Mouse (Mus musculus): Measurements from ENCODE around the gene Hcn4. TPM values are rescaled to one million over a fixed set of nuclear protein-coding genes. Genes with fewer than 3 reads are reported as not detected.

Hcn4 gene
- polyA plus RNA-seq, 1 experiment from 2014 or later: 2.6 TPM

DNA sequence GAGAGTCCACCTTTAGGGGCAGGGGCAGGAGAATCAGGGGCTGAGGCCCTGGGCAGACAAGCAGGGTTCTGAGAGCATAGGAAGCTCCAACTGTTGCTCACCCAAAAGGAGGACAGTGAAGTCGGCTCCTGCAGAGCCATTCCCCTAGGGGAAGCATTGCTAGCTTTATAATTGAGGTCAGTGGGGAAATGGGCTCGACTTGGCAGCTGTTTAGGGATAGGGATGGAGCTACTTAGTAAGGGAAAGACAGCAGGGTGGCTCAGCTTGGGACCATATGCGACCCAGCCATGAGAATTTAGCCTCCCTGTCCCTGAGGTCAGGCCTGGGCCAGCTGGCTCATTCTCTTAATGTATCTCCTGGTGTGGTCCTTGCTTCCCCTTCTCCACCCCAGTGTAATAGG, 31.7 kb downstream of the Hcn4 start:
- Histone ChIP-seq H3K9ac (replicated peaks) (no peak overlapping the region), H3K27me3 (no peaks in the 10 kb centered on the region), H3K4me2 (replicated peaks) (no peak overlapping the region), H3K36me3 (peaks cover 6% of the 10 kb centered on the region; the same call in 1 of the 2 replicates), H3K9me3 (no peaks in the 10 kb centered on the region), H3K4me3 (no peak overlapping the region), H3K27ac (replicated peaks) (no peak overlapping the region), H3K4me1 (peaks cover 3% of the 10 kb centered on the region; the same call in 1 of the 2 replicates)
- ATAC-seq (replicated peaks): no peak
- 61% methylated on average over 3 of the region's 3 CpGs for WGBS

DNA sequence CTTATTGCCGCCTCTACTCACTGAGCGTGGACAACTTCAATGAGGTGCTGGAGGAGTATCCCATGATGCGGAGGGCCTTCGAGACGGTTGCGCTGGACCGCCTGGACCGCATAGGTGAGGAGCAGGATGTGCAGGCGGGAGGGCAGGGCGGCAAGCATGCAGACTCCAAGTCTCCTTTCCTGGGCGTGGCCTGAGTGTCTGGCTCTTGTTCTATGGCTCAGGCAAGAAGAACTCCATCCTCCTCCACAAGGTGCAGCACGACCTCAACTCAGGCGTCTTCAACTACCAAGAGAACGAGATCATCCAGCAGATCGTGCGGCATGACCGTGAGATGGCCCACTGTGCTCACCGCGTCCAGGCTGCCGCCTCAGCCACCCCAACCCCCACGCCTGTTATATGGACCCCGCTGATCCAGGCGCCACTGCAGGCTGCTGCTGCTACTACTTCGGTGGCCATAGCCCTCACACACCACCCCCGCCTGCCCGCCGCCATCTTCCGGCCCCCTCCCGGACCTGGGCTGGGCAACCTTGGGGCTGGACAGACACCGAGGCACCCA, 35.9 kb downstream of the Hcn4 start:
- no peak overlapping the region for H3K9ac ChIP-seq (replicated peaks)

DNA sequence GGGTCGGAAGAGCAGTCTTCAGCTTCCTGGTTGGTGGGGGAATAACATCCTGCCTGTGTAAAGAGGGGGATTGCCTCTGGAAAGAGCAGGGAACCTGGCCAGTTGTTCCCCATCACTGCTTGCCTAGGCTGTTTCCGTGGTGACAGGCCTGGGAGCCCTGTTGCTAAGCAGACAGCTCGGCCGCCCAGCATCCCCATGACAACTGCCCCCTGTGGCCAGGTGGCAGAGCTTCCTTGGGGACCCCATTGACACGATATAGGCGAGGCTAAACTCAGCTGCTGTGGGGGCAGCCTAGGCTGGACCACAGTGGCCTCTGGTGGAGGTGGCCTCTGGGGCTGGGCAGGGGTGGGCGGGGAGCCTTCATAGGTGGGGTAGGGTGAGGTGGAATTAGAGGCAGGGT, 40.6 kb downstream of the Hcn4 start:
- Histone ChIP-seq H3K27me3 (no peaks in the 10 kb centered on the region), H3K9ac (replicated peaks) (no peak overlapping the region), H3K4me1 (peaks cover 6% of the 10 kb centered on the region), H3K9me3 (no peaks in the 10 kb centered on the region), H3K36me3 (peaks cover 1% of the 10 kb centered on the region; the same call in 1 of the 2 replicates), H3K4me2 (replicated peaks) (no peak overlapping the region), H3K4me3 (no peak overlapping the region), H3K27ac (replicated peaks) (no peak overlapping the region)
- 0 out of 2 replicates have a peak, but pooled peaks have one; percentile 23 for ATAC-seq (replicated peaks)
- WGBS: 19% methylated on average over 7 of the region's 7 CpGs

More for the DNA sequence above, 35.9 kb downstream of the Hcn4 start:
- Histone ChIP-seq H3K9me3 (no peaks in the 10 kb centered on the region), H3K27me3 (no peaks in the 10 kb centered on the region), H3K4me2 (replicated peaks) (peak overlapping the region; percentile 22; the same call in 1 of the 2 replicates), H3K4me1 (peaks cover 6% of the 10 kb centered on the region), H3K27ac (replicated peaks) (no peak overlapping the region), H3K36me3 (peaks cover 6% of the 10 kb centered on the region; the same call in 1 of the 2 replicates), H3K4me3 (no peak overlapping the region)
- ATAC-seq (replicated peaks): no peak
- 38% methylated on average over 30 of the region's 30 CpGs for WGBS

DNA sequence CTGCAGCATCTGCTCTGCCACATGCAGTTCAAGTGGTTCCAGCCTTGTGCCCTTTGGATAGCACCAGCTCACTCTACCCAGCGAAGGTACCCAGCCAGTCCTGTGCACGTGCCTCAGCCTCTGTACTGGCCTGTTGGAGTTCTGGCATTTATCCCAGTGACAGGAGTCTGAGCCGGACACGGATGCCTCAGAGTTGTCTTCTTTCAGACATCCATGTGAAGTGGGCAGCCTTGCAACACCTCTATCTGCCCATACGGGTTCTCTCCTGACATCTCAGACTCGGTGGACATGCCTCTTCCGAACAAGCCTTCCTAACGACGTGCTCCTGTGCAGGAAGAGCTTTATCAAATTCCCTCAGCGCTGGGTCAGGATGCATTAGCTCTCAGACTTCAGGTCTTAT, 47.9 kb downstream of the Hcn4 start:
- WGBS: 82% methylated on average over 10 of the region's 10 CpGs
- Histone ChIP-seq H3K27me3 (no peaks in the 10 kb centered on the region), H3K4me1 (no peaks in the 10 kb centered on the region), H3K9ac (replicated peaks) (no peak overlapping the region), H3K4me2 (replicated peaks) (no peak overlapping the region), H3K9me3 (no peaks in the 10 kb centered on the region), H3K36me3 (peaks cover 11% of the 10 kb centered on the region), H3K4me3 (no peak overlapping the region), H3K27ac (replicated peaks) (no peak overlapping the region)
- no peak for ATAC-seq (replicated peaks)

DNA sequence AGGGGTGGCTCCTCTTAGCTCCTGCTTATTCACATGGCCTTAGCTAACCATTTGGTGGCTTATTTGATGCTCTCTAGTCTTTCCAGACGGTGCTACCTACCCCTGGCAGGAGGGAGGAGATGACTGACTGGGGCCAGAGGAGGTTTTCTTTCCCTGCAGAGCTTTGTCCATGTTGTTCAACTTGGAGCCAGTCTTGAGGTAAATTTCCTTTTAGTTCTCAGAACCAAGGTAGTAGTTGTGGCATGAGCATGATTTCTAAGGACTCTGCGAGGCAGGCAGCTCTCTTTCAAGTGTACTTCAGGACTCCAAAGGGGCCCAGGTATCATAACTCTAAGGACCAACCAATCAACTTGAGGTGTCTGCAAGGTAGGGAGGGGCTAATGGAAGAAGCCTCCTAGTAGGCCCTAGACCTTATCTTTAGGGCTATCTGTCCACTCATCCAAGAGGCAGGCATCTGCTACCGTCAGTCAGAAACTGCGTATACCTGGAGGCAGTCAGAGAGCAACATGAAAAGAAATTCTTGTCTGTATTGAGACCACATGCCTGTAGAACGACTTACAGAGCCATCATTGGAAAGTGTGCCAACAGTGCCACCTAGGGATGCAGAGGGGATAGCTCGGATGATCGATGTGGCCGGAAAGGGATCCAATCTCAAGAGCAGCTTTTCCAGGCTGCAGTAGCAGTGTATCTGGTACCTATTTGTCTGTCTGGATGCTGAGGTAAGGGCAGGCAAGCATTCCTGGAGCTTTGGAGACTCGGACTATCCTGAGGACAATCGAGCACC, 50.5 kb downstream of the Hcn4 start:
- H3K4me1 ChIP-seq: no peaks in the 10 kb centered on the region
- no peak overlapping the region for H3K9ac ChIP-seq (replicated peaks)
- peaks cover 33% of the 10 kb centered on the region for H3K36me3 ChIP-seq
- no peak overlapping the region for H3K27ac ChIP-seq (replicated peaks)
- no peak; the same call in 1 of the 2 replicates for ATAC-seq (replicated peaks)
- no peaks in the 10 kb centered on the region for H3K9me3 ChIP-seq
- no peaks in the 10 kb centered on the region for H3K27me3 ChIP-seq
- no peak overlapping the region for H3K4me3 ChIP-seq
- no peak overlapping the region for H3K4me2 ChIP-seq (replicated peaks)
- WGBS: 52% methylated on average over 10 of the region's 10 CpGs

DNA sequence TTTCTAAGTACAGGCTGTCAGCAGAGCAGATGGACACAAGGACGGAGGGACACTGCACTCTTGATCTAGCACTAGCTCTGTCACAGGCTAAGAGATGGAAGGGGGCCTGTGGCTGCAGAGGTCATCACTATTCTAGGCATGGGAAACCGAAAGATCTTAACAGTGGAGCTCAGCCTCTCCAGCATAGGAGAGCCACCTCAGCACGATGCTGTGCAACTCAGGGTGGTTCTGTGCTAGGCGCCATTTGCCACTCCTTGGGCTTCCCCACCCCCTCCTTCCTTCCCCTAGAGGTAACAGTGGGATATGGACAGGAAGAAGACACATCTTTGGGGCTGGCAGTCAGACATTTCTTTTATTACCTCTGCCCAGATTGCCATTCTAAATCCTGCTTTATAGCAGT, 51.1 kb downstream of the Hcn4 start:
- Histone ChIP-seq H3K4me1 (no peaks in the 10 kb centered on the region), H3K27ac (replicated peaks) (no peak overlapping the region), H3K27me3 (no peaks in the 10 kb centered on the region), H3K9me3 (no peaks in the 10 kb centered on the region), H3K36me3 (peaks cover 36% of the 10 kb centered on the region), H3K4me2 (replicated peaks) (no peak overlapping the region), H3K9ac (replicated peaks) (no peak overlapping the region), H3K4me3 (no peak overlapping the region)
- no peak for ATAC-seq (replicated peaks)
- WGBS: 86% methylated on average over 4 of the region's 4 CpGs

- WGBS: 95% methylated on average over 6 of the region's 6 CpGs
These were observed 52.2 kb downstream of the Hcn4 start for GRCm38 (mm10) chr9:58875439-58875838.

GRCm38 (mm10) chr9:58876946-58877625, 53.9 kb downstream of the Hcn4 start:
- Histone ChIP-seq H3K27me3 (no peaks in the 10 kb centered on the region), H3K27ac (replicated peaks) (no peak overlapping the region), H3K9me3 (no peaks in the 10 kb centered on the region), H3K36me3 (peaks cover 54% of the 10 kb centered on the region), H3K4me1 (no peaks in the 10 kb centered on the region), H3K4me3 (no peak overlapping the region), H3K9ac (replicated peaks) (no peak overlapping the region), H3K4me2 (replicated peaks) (no peak overlapping the region)
- ATAC-seq (replicated peaks): no peak
- WGBS: 95% methylated on average over 6 of the region's 6 CpGs

More at GRCm38 (mm10) chr9:58875439-58875838, 52.2 kb downstream of the Hcn4 start:
- Histone ChIP-seq H3K4me1 (no peaks in the 10 kb centered on the region), H3K9me3 (no peaks in the 10 kb centered on the region), H3K27me3 (no peaks in the 10 kb centered on the region), H3K9ac (replicated peaks) (no peak overlapping the region), H3K4me2 (replicated peaks) (no peak overlapping the region), H3K4me3 (no peak overlapping the region), H3K36me3 (peaks cover 45% of the 10 kb centered on the region), H3K27ac (replicated peaks) (no peak overlapping the region)
- ATAC-seq (replicated peaks): no peak

DNA sequence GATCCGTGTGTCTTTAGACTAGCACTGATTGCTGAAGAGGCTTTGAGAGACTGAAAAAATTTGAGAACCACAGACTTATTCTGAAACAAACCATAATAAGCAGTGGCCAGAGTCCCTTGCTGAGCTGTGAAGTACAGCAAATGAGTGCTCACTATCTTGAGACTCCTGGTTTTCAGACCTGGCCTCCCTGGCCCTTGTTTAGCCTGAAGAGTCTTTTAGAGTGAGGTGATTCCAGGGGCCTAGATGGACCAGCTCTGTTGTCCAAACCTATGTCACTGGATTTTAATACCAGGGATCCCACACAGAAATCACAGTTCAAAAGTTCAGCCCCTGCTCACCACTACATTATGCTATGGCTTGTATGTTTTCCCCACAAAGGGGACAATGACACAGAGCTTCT, 56.6 kb downstream of the Hcn4 start:
- WGBS: 80% methylated on average over 1 of the region's 1 CpGs
- Histone ChIP-seq H3K36me3 (peaks cover 67% of the 10 kb centered on the region), H3K4me3 (no peak overlapping the region)

GRCm38 (mm10) chr9:58882686-58883085, 59.5 kb downstream of the Hcn4 start:
- Histone ChIP-seq H3K4me2 (replicated peaks) (no peak overlapping the region), H3K27me3 (no peaks in the 10 kb centered on the region), H3K4me3 (no peak overlapping the region), H3K36me3 (peaks cover 58% of the 10 kb centered on the region), H3K9ac (replicated peaks) (no peak overlapping the region), H3K27ac (replicated peaks) (no peak overlapping the region), H3K9me3 (no peaks in the 10 kb centered on the region), H3K4me1 (no peaks in the 10 kb centered on the region)
- ATAC-seq (replicated peaks): no peak
- 21% methylated on average over 1 of the region's 1 CpGs for WGBS

More for the DNA sequence above, 56.6 kb downstream of the Hcn4 start:
- H3K9me3 ChIP-seq: no peaks in the 10 kb centered on the region
- no peak overlapping the region for H3K27ac ChIP-seq (replicated peaks)
- H3K4me1 ChIP-seq: no peaks in the 10 kb centered on the region
- H3K9ac ChIP-seq (replicated peaks): no peak overlapping the region
- ATAC-seq (replicated peaks): no peak
- no peak overlapping the region for H3K4me2 ChIP-seq (replicated peaks)
- H3K27me3 ChIP-seq: no peaks in the 10 kb centered on the region

DNA sequence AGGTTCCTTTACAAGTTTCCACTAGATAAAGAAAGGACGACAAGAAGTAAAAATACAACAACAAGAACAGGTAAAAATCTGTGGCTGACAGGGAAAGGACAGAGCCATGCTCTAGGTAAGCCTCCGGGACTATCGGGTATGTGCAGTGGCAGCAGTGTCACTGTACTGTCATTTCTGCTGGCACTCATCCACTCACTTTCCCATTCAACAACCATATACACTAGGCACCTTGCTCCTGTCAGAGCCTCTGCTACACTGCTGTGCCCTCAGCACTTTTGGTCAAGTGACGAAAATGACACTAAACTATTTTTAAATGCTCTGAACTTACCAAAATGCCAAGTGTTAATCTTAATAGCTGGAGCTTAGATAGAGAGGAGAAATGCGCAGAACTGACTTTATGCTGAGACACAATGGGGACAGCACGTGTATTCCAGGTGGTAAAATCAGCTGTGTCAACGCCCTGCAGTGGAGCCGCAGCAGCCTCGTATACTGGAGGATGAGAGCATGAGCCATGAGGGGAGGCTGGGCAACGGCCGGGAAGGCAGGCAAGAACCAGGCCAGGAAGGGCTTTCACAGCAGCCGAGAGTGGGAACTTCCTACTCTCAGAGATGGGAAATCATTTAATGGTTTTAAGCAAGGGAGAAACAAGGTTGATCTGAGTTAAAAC, 66.7 kb downstream of the Hcn4 start:
- no peaks in the 10 kb centered on the region for H3K9me3 ChIP-seq
- H3K4me3 ChIP-seq: no peak overlapping the region
- no peak overlapping the region for H3K27ac ChIP-seq (replicated peaks)
- WGBS: 91% methylated on average over 12 of the region's 12 CpGs
- peaks cover 55% of the 10 kb centered on the region for H3K36me3 ChIP-seq
- no peak overlapping the region for H3K4me2 ChIP-seq (replicated peaks)
- H3K4me1 ChIP-seq: no peaks in the 10 kb centered on the region
- no peak for ATAC-seq (replicated peaks)
- no peaks in the 10 kb centered on the region for H3K27me3 ChIP-seq
- H3K9ac ChIP-seq (replicated peaks): no peak overlapping the region

- WGBS: 95% methylated on average over 8 of the region's 8 CpGs
- no peak for ATAC-seq (replicated peaks)
- H3K27me3 ChIP-seq: no peaks in the 10 kb centered on the region
- no peak overlapping the region for H3K4me2 ChIP-seq (replicated peaks)
- no peaks in the 10 kb centered on the region for H3K4me1 ChIP-seq
- H3K9me3 ChIP-seq: no peaks in the 10 kb centered on the region
- no peak overlapping the region for H3K27ac ChIP-seq (replicated peaks)
- H3K36me3 ChIP-seq: peaks cover 50% of the 10 kb centered on the region
- no peak overlapping the region for H3K4me3 ChIP-seq
- H3K9ac ChIP-seq (replicated peaks): no peak overlapping the region
These were observed 67.7 kb downstream of the Hcn4 start for GRCm38 (mm10) chr9:58890893-58891292.
